ENCODE assay signal across 9 mouse cellular contexts in the genomic region with DNA sequence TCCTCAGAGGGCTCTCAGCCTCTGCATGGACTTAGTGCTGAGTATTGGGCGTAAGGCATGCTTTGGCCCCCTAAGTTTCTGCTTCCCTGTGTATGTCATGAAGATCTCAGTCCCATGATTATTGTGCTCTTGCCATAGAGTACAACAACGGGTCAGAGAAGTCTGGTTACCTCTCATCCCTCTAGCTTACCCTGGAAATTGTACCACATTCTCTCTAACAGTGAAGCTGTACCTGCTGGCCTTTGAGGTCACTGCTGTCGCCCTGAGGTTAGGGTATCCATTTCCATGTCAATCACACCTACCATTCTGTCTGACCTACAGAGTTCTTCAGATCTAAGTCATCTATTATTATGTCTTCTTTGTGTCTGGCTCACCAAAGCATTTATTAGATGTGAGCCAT.
DNase-seq lines count a peak whose midpoint lies in the region; ATAC-seq lines count a peak whose summit lies in the region.
"Had no signal": no experiment of that assay in that cellular context is flagged by ENCODE, and none has a peak within 500 bp of the region (broad histone marks: within the 10 kb centered on the region; RNA-seq: fewer than 3 reads in every experiment).

No protein-coding gene starts in this region.

- H3K4me2 ChIP-seq in kidney, embryonic 15.5 days = no peak overlapping the region
- H3K4me2 ChIP-seq in embryonic facial prominence, embryonic 12.5 days (replicated peaks) = no peak overlapping the region
- no peak overlapping the region for H3K4me2 ChIP-seq in intestine, embryonic 16.5 days (ENCODE audit: low read depth, low read length)

- H3K27ac ChIP-seq in kidney, embryonic 15.5 days = no peak overlapping the region
- H3K27ac ChIP-seq in embryonic facial prominence, embryonic 12.5 days = no peak overlapping the region
- H3K27ac ChIP-seq in intestine, embryonic 16.5 days (ENCODE audit: low read length) = no peak overlapping the region

- no peak overlapping the region for H3K4me3 ChIP-seq in kidney, embryonic 15.5 days (replicated peaks)
- H3K4me3 ChIP-seq in embryonic facial prominence, embryonic 12.5 days = no peak overlapping the region
- H3K4me3 ChIP-seq in intestine, embryonic 16.5 days (ENCODE audit: low read length) = no peak overlapping the region

- H3K27me3 ChIP-seq in kidney, embryonic 15.5 days = no peaks in the 10 kb centered on the region
- H3K27me3 ChIP-seq in embryonic facial prominence, embryonic 12.5 days = no peaks in the 10 kb centered on the region
- no peaks in the 10 kb centered on the region for H3K27me3 ChIP-seq in intestine, embryonic 16.5 days (replicated peaks; ENCODE audit: control insufficient read depth, insufficient read depth, low read length)

- 0 out of 2 replicates have a peak, but pooled peaks have one; percentile 3 for ATAC-seq in kidney, embryonic 15.5 days (replicated peaks; ENCODE audit: low FRiP score)
- ATAC-seq in embryonic facial prominence, embryonic 12.5 days (ENCODE audit: insufficient number of reproducible peaks, insufficient read depth, low FRiP score, low TSS enrichment) = peak; percentile 12; the same call in 1 of the 2 replicates
- ATAC-seq in megakaryocyte-erythroid progenitor cell, adult 5-6 weeks (replicated peaks; ENCODE audit: low FRiP score, low TSS enrichment, poor library complexity, severe bottlenecking) = peak; percentile 4; the same call in 1 of the 2 replicates
- ATAC-seq in intestine, embryonic 16.5 days = no peak

- no peaks in the 10 kb centered on the region for H3K36me3 ChIP-seq in kidney, embryonic 15.5 days
- H3K36me3 ChIP-seq in embryonic facial prominence, embryonic 12.5 days = no peaks in the 10 kb centered on the region
- no peaks in the 10 kb centered on the region for H3K36me3 ChIP-seq in intestine, embryonic 16.5 days (ENCODE audit: control insufficient read depth, insufficient read depth, low read length)

- DNase-seq in kidney, postnatal 10 days = no peak
- DNase-seq in R1 (ENCODE audit: low read depth, low spot score) = peak; percentile 44
- DNase-seq in adrenal gland, postnatal 25 days = no peak
- DNase-seq: cerebellum, postnatal 10 days; gastrocnemius, postnatal 10 days had no signal

- H3K9me3 ChIP-seq in kidney, embryonic 15.5 days (replicated peaks) = peaks cover 51% of the 10 kb centered on the region
- H3K9me3 ChIP-seq in embryonic facial prominence, embryonic 12.5 days = peaks cover 41% of the 10 kb centered on the region
- H3K9me3 ChIP-seq in intestine, embryonic 16.5 days (ENCODE audit: control insufficient read depth, low read length) = peaks cover 24% of the 10 kb centered on the region

- no peaks in the 10 kb centered on the region for H3K4me1 ChIP-seq in kidney, embryonic 15.5 days
- H3K4me1 ChIP-seq in embryonic facial prominence, embryonic 12.5 days = no peaks in the 10 kb centered on the region
- H3K4me1 ChIP-seq in intestine, embryonic 16.5 days (ENCODE audit: control insufficient read depth, insufficient read depth, low read length) = no peaks in the 10 kb centered on the region

- WGBS in kidney, embryonic 15.5 days = 49% methylated on average over 3 of the region's 3 CpGs
- 51% methylated on average over 3 of the region's 3 CpGs for WGBS in embryonic facial prominence, embryonic 12.5 days
- 49% methylated on average over 3 of the region's 3 CpGs for WGBS in intestine, embryonic 16.5 days

- no peak overlapping the region for H3K9ac ChIP-seq in kidney, embryonic 15.5 days
- H3K9ac ChIP-seq in embryonic facial prominence, embryonic 12.5 days = no peak overlapping the region
- no peak overlapping the region for H3K9ac ChIP-seq in intestine, embryonic 16.5 days (ENCODE audit: low read depth, low read length)
